Mouse (Mus musculus): Measurements from ENCODE around the gene Mta3. TPM values are rescaled to one million over a fixed set of nuclear protein-coding genes. Genes with fewer than 3 reads are reported as not detected.
A peak's percentile ranks its signal among the peaks of the same experiment; 100 is the strongest.

Mta3 gene
- total and polyA plus RNA-seq, 3 experiments, result 31.1 to 67.6 (median 39.2) TPM

DNA sequence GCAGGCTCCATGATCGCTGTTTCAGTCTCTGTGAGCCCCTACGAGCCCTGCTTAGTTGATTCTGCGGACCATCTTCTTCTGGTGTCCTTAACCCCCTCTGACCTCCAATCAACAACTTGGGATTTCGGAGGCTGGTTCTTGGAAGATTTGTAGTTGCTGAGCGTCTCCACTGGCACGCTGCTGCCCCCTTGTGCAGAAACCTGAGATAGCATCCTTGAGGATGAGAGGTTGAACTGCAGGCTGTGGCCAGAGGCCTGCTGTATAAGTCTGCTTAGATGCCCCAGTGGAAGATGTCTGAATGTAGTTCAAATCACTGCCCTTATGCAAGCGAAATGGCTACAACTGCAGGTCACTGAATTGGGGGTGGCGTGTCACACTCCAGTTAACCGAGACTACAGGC is 144.5 kb downstream of the Mta3 start (continued):
- TF ChIP-seq POLR2AphosphoS2 (IDR thresholded peaks at IDR 0.05; ENCODE audit: low read depth, low read length) (no peak), JUN (IDR thresholded peaks at IDR 0.05; ENCODE audit: insufficient read depth, low read depth, low read length) (no peak), IRF4 (IDR thresholded peaks at IDR 0.05; ENCODE audit: low read depth, low read length) (no peak), TCF12 (IDR thresholded peaks at IDR 0.05; ENCODE audit: low read depth, low read length) (no peak), NRF1 (IDR thresholded peaks at IDR 0.05; ENCODE audit: low read depth, low read length) (no peak)

DNA sequence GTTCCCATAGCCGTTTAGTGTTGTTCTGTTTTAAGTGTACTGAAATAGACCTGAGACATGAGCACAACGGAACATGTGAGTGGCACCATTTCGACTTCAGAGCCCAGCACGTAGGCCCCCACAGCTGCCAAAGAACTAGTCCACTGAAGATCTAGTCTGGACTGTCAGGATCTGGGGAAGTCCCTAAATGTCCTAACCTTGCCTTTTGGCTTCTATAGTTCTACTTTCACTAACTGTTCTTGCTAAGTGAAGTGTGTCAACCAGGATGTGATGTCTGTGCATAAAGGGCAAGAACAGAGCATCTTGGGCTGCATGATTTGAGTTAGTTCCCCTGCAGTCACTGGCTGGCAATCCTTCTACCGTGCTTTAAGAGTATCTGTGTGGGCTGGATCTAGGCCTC is 144.9 kb downstream of the Mta3 start:
- Histone ChIP-seq H3K79me2 (replicated peaks; ENCODE audit: control insufficient read depth, extremely low read depth, insufficient read depth, poor library complexity, severe bottlenecking) (no peaks in the 10 kb centered on the region; the same call in 1 of the 2 replicates), H3K27ac (ENCODE audit: insufficient read depth, low read depth) (peak overlapping the region; percentile 74), H3K27me3 (replicated peaks) (no peaks in the 10 kb centered on the region), H3K4me3 (replicated peaks in 1 of 3; ENCODE audit: low read depth in 2 of 3, low read length in 2 of 3, poor library complexity in 1 of 3) (no peak overlapping the region), H3K9ac (ENCODE audit: insufficient read depth, low read depth) (no peak overlapping the region), H3K36me3 (replicated peaks in 1 of 2; ENCODE audit: control insufficient read depth in 1 of 2, insufficient read depth in 1 of 2, low read length in 1 of 2) (peaks cover 0 to 7% of the 10 kb centered on the region in 2 experiments), H3K4me2 (ENCODE audit: insufficient read depth, low read depth, poor library complexity, severe bottlenecking) (peak overlapping the region; percentile 58), H3K4me1 (ENCODE audit: control insufficient read depth in 1 of 2, insufficient read depth in 2 of 2) (peaks cover 24 to 62% of the 10 kb centered on the region in 2 experiments), H3K9me3 (replicated peaks; ENCODE audit: low read length) (no peaks in the 10 kb centered on the region)
- dilution Hi-C loops (cut with MboI; ENCODE audit: extremely low pct_ligation_motif_present, extremely low pct_unique_long_range_greater_than_20kb, low sequenced_read_pairs) (no loop called here), in situ Hi-C loops (cut with MboI; ENCODE audit: low pct_ligation_motif_present, low pct_unique_long_range_greater_than_20kb, low sequenced_read_pairs) (loop anchor here (5.0 to 10.0 kb wide), 3 partner anchors 34 to 196 kb away; no protein-coding TSS in a partner anchor)
- TF ChIP-seq MAZ (IDR thresholded peaks at IDR 0.05; ENCODE audit: low read depth, low read length), result no peak
- TF ChIP-seq POLR2A (IDR thresholded peaks at IDR 0.05; ENCODE audit: low read depth, low read length), result no peak
- TF ChIP-seq TBP (conservative IDR thresholded peaks at IDR 0.05; ENCODE audit: low read depth, low read length), result peak; percentile 72
- no peak for TF ChIP-seq ZNF384 (IDR thresholded peaks at IDR 0.05; ENCODE audit: low read depth, low read length)
- peak; percentile 73 for TF ChIP-seq IRF4 (IDR thresholded peaks at IDR 0.05; ENCODE audit: low read depth, low read length)
- TF ChIP-seq USF1 (IDR thresholded peaks at IDR 0.05; ENCODE audit: low read depth, low read length), result no peak
- TF ChIP-seq JUND (conservative IDR thresholded peaks at IDR 0.05; ENCODE audit: low read depth, low read length), result peak; percentile 66; the same call in 1 of the 2 replicates
- no peak for TF ChIP-seq POLR2AphosphoS2 (IDR thresholded peaks at IDR 0.05; ENCODE audit: low read depth, low read length)
- TF ChIP-seq CHD2 (IDR thresholded peaks at IDR 0.05; ENCODE audit: low read length), result no peak; the same call in 1 of the 2 replicates
- peak; percentile 83 for TF ChIP-seq MYC (IDR thresholded peaks at IDR 0.05; ENCODE audit: low read depth, low read length)
- TF ChIP-seq USF2 (conservative IDR thresholded peaks at IDR 0.05; ENCODE audit: low read depth, low read length), result no peak
- TF ChIP-seq BHLHE40 (IDR thresholded peaks at IDR 0.05; ENCODE audit: low read depth, low read length), result peak; percentile 90
- TF ChIP-seq MEF2A (IDR thresholded peaks at IDR 0.05; ENCODE audit: borderline replicate concordance, low read depth, low read length), result peak; percentile 82; the same call in 1 of the 2 replicates
- peak; percentile 27; the same call in 1 of the 2 replicates for TF ChIP-seq NRF1 (IDR thresholded peaks at IDR 0.05; ENCODE audit: low read depth, low read length)
- TF ChIP-seq EP300 (IDR thresholded peaks at IDR 0.05; ENCODE audit: low read length), result peak; percentile 82
- TF ChIP-seq HCFC1 (IDR thresholded peaks at IDR 0.05; ENCODE audit: low read depth, low read length), result no peak; the same call in 1 of the 2 replicates
- TF ChIP-seq RCOR1 (conservative IDR thresholded peaks at IDR 0.05; ENCODE audit: low read depth, low read length), result 0 out of 2 replicates have a peak, but pooled peaks have one; percentile 68
- TF ChIP-seq TCF12 (IDR thresholded peaks at IDR 0.05; ENCODE audit: low read depth, low read length), result peak; percentile 79
- TF ChIP-seq MXI1 (IDR thresholded peaks at IDR 0.05; ENCODE audit: low read depth, low read length), result no peak; the same call in 1 of the 2 replicates
- TF ChIP-seq ZC3H11A (IDR thresholded peaks at IDR 0.05; ENCODE audit: low read depth, low read length), result no peak
- peak; percentile 88 for TF ChIP-seq MAX (IDR thresholded peaks at IDR 0.05; ENCODE audit: low read length)
- 0 out of 2 replicates have a peak, but pooled peaks have one; percentile 24 for TF ChIP-seq CHD1 (IDR thresholded peaks at IDR 0.05; ENCODE audit: low read depth, low read length)
- TF ChIP-seq NELFE (IDR thresholded peaks at IDR 0.05; ENCODE audit: low read depth, low read length), result peak; percentile 35; the same call in 1 of the 2 replicates
- no peak for TF ChIP-seq E2F4 (IDR thresholded peaks at IDR 0.05; ENCODE audit: insufficient replicate concordance, low read depth, low read length)
- peak; percentile 60 for TF ChIP-seq ELF1 (IDR thresholded peaks at IDR 0.05; ENCODE audit: low read depth, low read length)
- TF ChIP-seq MAFK (IDR thresholded peaks at IDR 0.05; ENCODE audit: insufficient replicate concordance, low read length), result peak; percentile 62; the same call in 1 of the 2 replicates
- TF ChIP-seq JUN (IDR thresholded peaks at IDR 0.05; ENCODE audit: insufficient read depth, low read depth, low read length), result peak; percentile 47
- peak; percentile 47; the same call in 1 of the 2 replicates for TF ChIP-seq SIN3A (IDR thresholded peaks at IDR 0.05; ENCODE audit: low read length)
- TF ChIP-seq PAX5 (IDR thresholded peaks at IDR 0.05; ENCODE audit: low read length), result no peak
- TF ChIP-seq KAT2A (IDR thresholded peaks at IDR 0.05; ENCODE audit: insufficient replicate concordance, low read length), result no peak
- no peak for TF ChIP-seq UBTF (IDR thresholded peaks at IDR 0.05; ENCODE audit: low read depth, low read length)
- TF ChIP-seq ZMIZ1 (IDR thresholded peaks at IDR 0.05; ENCODE audit: low read depth, low read length), result peak; percentile 55; the same call in 1 of the 2 replicates
- peak; percentile 89 for TF ChIP-seq ETS1 (conservative IDR thresholded peaks at IDR 0.05; ENCODE audit: low read depth, low read length)
- peak; percentile 94 for DNase-seq (ENCODE audit: extremely low read depth)
